In genomic region chr9:119725293-119725862, GRCm38 (mm10) we compare ENCODE assay signal across 32 mouse cellular contexts. TPM values are rescaled to one million over a fixed set of nuclear protein-coding genes. Genes with fewer than 3 reads are reported as not detected.
A peak's percentile ranks its signal among the peaks of the same experiment; 100 is the strongest.
DNase-seq lines count a peak whose midpoint lies in the region; ATAC-seq and TF ChIP-seq lines count a peak whose summit lies in the region.
"Had no signal": no experiment of that assay in that cellular context is flagged by ENCODE, and none has a peak within 500 bp of the region (broad histone marks: within the 10 kb centered on the region; RNA-seq: fewer than 3 reads in every experiment).

No protein-coding gene starts in this region.

- WGBS in forebrain, embryonic 14.5 days: 65% methylated on average over 6 of the region's 6 CpGs
- WGBS in forebrain, embryonic 15.5 days: 69% methylated on average over 6 of the region's 6 CpGs
- 60% methylated on average over 6 of the region's 6 CpGs for WGBS in hindbrain, postnatal 0 days
- WGBS in hindbrain, embryonic 10.5 days: 77% methylated on average over 6 of the region's 6 CpGs
- WGBS in midbrain, embryonic 14.5 days: 61% methylated on average over 6 of the region's 6 CpGs
- 79% methylated on average over 6 of the region's 6 CpGs for WGBS in midbrain, embryonic 10.5 days

- no peak for TF ChIP-seq CTCF in hindbrain, postnatal 0 days (IDR thresholded peaks at IDR 0.05; ENCODE audit: low read depth)

- DNase-seq in forebrain, embryonic 14.5 days (ENCODE audit: low spot score): peak; percentile 5
- DNase-seq in hindbrain, postnatal 0 days (ENCODE audit: low spot score): peak; percentile 18
- no peak for DNase-seq in hindbrain, embryonic 10.5 days (ENCODE audit: low spot score)
- DNase-seq in midbrain, embryonic 14.5 days: peak; percentile 12
- no peak for DNase-seq in midbrain, embryonic 10.5 days (ENCODE audit: low spot score)
- peak; percentile 27 to 33 for DNase-seq in right cerebral cortex, postnatal 10 days (ENCODE audit: low spot score in 2 of 2)
- no peak for DNase-seq in right cerebral cortex, postnatal 14 days
- DNase-seq: adrenal gland, adult 8-10 months; cerebellum, adult 11 months; cerebellum, adult 9-10 months; cerebellum, postnatal 36 days; gastrocnemius, postnatal 25 days; heart, adult 11 months; kidney, postnatal 14 days; liver; lung, adult 2 months; lung, postnatal 10 days; spleen, adult 18-20 months; thymus, adult 2 months; thymus, postnatal 36 days had no signal

- H3K4me2 ChIP-seq in forebrain, embryonic 14.5 days (ENCODE audit: low read length): no peak overlapping the region
- H3K4me2 ChIP-seq in forebrain, embryonic 15.5 days (replicated peaks): no peak overlapping the region
- no peak overlapping the region for H3K4me2 ChIP-seq in hindbrain, postnatal 0 days (ENCODE audit: low read depth, low read length)
- no peak overlapping the region for H3K4me2 ChIP-seq in midbrain, embryonic 14.5 days (ENCODE audit: low read length)
- H3K4me2 ChIP-seq: heart, embryonic 15.5 days had no signal

- no peak overlapping the region for H3K27ac ChIP-seq in forebrain, embryonic 14.5 days (ENCODE audit: low read depth, low read length)
- no peak overlapping the region for H3K27ac ChIP-seq in forebrain, embryonic 15.5 days (replicated peaks)
- no peak overlapping the region for H3K27ac ChIP-seq in hindbrain, postnatal 0 days
- H3K27ac ChIP-seq in hindbrain, embryonic 10.5 days: no peak overlapping the region
- H3K27ac ChIP-seq in midbrain, embryonic 14.5 days (replicated peaks; ENCODE audit: low read depth, low read length): no peak overlapping the region
- no peak overlapping the region for H3K27ac ChIP-seq in midbrain, embryonic 10.5 days (replicated peaks)
- H3K27ac ChIP-seq: heart, embryonic 10.5 days; heart, embryonic 15.5 days; liver, embryonic 14.5 days; macrophage had no signal

- no peak overlapping the region for H3K4me3 ChIP-seq in forebrain, embryonic 14.5 days (ENCODE audit: low read depth, low read length)
- no peak overlapping the region for H3K4me3 ChIP-seq in forebrain, embryonic 15.5 days
- no peak overlapping the region for H3K4me3 ChIP-seq in hindbrain, postnatal 0 days (ENCODE audit: low read length)
- H3K4me3 ChIP-seq in hindbrain, embryonic 10.5 days: no peak overlapping the region
- no peak overlapping the region for H3K4me3 ChIP-seq in midbrain, embryonic 14.5 days (replicated peaks; ENCODE audit: low read depth, low read length)
- no peak overlapping the region for H3K4me3 ChIP-seq in midbrain, embryonic 10.5 days
- H3K4me3 ChIP-seq: heart, embryonic 10.5 days; heart, embryonic 15.5 days had no signal

- peak; percentile 15; the same call in 1 of the 2 replicates for ATAC-seq in forebrain, embryonic 14.5 days
- ATAC-seq in forebrain, embryonic 15.5 days (replicated peaks): no peak; the same call in 1 of the 2 replicates
- ATAC-seq in hindbrain, postnatal 0 days: peak; percentile 45; the same call in 1 of the 2 replicates
- ATAC-seq in midbrain, embryonic 14.5 days (ENCODE audit: low FRiP score, low TSS enrichment): no peak
- ATAC-seq: intestine, postnatal 0 days had no signal

- no peak overlapping the region for H3K9ac ChIP-seq in forebrain, embryonic 14.5 days (ENCODE audit: low read length)
- no peak overlapping the region for H3K9ac ChIP-seq in forebrain, embryonic 15.5 days (replicated peaks)
- H3K9ac ChIP-seq in hindbrain, postnatal 0 days (replicated peaks; ENCODE audit: low read length): no peak overlapping the region
- H3K9ac ChIP-seq in midbrain, embryonic 14.5 days (replicated peaks; ENCODE audit: low read length): no peak overlapping the region
- H3K9ac ChIP-seq: heart, embryonic 15.5 days; liver, embryonic 14.5 days had no signal

- no peaks in the 10 kb centered on the region for H3K27me3 ChIP-seq in forebrain, embryonic 14.5 days (replicated peaks; ENCODE audit: control insufficient read depth, insufficient read depth, low read length)
- no peaks in the 10 kb centered on the region for H3K27me3 ChIP-seq in forebrain, embryonic 15.5 days
- no peaks in the 10 kb centered on the region for H3K27me3 ChIP-seq in hindbrain, postnatal 0 days (ENCODE audit: insufficient read depth, low read length)
- H3K27me3 ChIP-seq in hindbrain, embryonic 10.5 days (ENCODE audit: insufficient read depth, poor library complexity, severe bottlenecking): no peaks in the 10 kb centered on the region
- H3K27me3 ChIP-seq in midbrain, embryonic 14.5 days (ENCODE audit: control insufficient read depth, insufficient read depth, low read length): no peaks in the 10 kb centered on the region
- no peaks in the 10 kb centered on the region for H3K27me3 ChIP-seq in midbrain, embryonic 10.5 days (ENCODE audit: low read depth, poor library complexity, severe bottlenecking)
- H3K27me3 ChIP-seq: heart, embryonic 15.5 days had no signal

- no peaks in the 10 kb centered on the region for H3K4me1 ChIP-seq in forebrain, embryonic 14.5 days (ENCODE audit: control insufficient read depth, insufficient read depth, low read length)
- peaks cover 3% of the 10 kb centered on the region; the same call in 1 of the 2 replicates for H3K4me1 ChIP-seq in forebrain, embryonic 15.5 days
- H3K4me1 ChIP-seq in hindbrain, postnatal 0 days (ENCODE audit: insufficient read depth, low read length): peaks cover 4% of the 10 kb centered on the region; the same call in 1 of the 2 replicates
- H3K4me1 ChIP-seq in hindbrain, embryonic 10.5 days (replicated peaks): peaks cover 10% of the 10 kb centered on the region
- H3K4me1 ChIP-seq in midbrain, embryonic 14.5 days (ENCODE audit: control insufficient read depth, insufficient read depth, low read length): no peaks in the 10 kb centered on the region
- H3K4me1 ChIP-seq in midbrain, embryonic 10.5 days: peaks cover 9% of the 10 kb centered on the region

- H3K36me3 ChIP-seq in forebrain, embryonic 14.5 days (ENCODE audit: control insufficient read depth, insufficient read depth, low read length): no peaks in the 10 kb centered on the region
- no peaks in the 10 kb centered on the region for H3K36me3 ChIP-seq in forebrain, embryonic 15.5 days
- no peaks in the 10 kb centered on the region for H3K36me3 ChIP-seq in hindbrain, postnatal 0 days (ENCODE audit: insufficient read depth, low read length)
- no peaks in the 10 kb centered on the region for H3K36me3 ChIP-seq in hindbrain, embryonic 10.5 days
- no peaks in the 10 kb centered on the region for H3K36me3 ChIP-seq in midbrain, embryonic 14.5 days (ENCODE audit: control insufficient read depth, insufficient read depth, low read length)
- H3K36me3 ChIP-seq in midbrain, embryonic 10.5 days: no peaks in the 10 kb centered on the region
- H3K36me3 ChIP-seq: G1E; heart, embryonic 10.5 days; heart, embryonic 15.5 days had no signal

- H3K9me3 ChIP-seq in forebrain, embryonic 14.5 days (replicated peaks; ENCODE audit: control insufficient read depth, low read length): no peaks in the 10 kb centered on the region
- H3K9me3 ChIP-seq in forebrain, embryonic 15.5 days: no peaks in the 10 kb centered on the region
- no peaks in the 10 kb centered on the region for H3K9me3 ChIP-seq in hindbrain, postnatal 0 days (ENCODE audit: low read length)
- no peaks in the 10 kb centered on the region for H3K9me3 ChIP-seq in hindbrain, embryonic 10.5 days
- no peaks in the 10 kb centered on the region for H3K9me3 ChIP-seq in midbrain, embryonic 14.5 days (ENCODE audit: control insufficient read depth, low read length)
- no peaks in the 10 kb centered on the region for H3K9me3 ChIP-seq in midbrain, embryonic 10.5 days (replicated peaks)
- H3K9me3 ChIP-seq: heart, embryonic 10.5 days; heart, embryonic 15.5 days had no signal

RNA-seq across cellular contexts. Expression of gene Scn10a, which starts 6.3 kb away (rescaled TPM):
- 0.11 and 0.16 TPM in 2 replicates for polyA plus RNA-seq in forebrain, embryonic 14.5 days (2014; fragmentation: Nextera tagmentation; extraction: Ambion mirVana)
- 0.19 and 0.20 TPM in 2 replicates for polyA plus RNA-seq in forebrain, embryonic 15.5 days (2015; fragmentation: Nextera tagmentation; extraction: Ambion mirVana)
- 0.05 and 0.18 TPM in 2 replicates for total RNA-seq in hindbrain, postnatal 0 days (2014; rRNA removed)
- 0.03 TPM in 1 of 2 replicates, not detected in the other for polyA plus RNA-seq in hindbrain, postnatal 0 days (2015; fragmentation: Nextera tagmentation; extraction: Ambion mirVana)
- polyA plus RNA-seq in hindbrain, embryonic 10.5 days (2016; fragmentation: Nextera tagmentation; extraction: Ambion mirVana): 0.14 and 0.21 TPM in 2 replicates
- polyA plus RNA-seq in midbrain, embryonic 14.5 days (2014; fragmentation: Nextera tagmentation; extraction: Ambion mirVana): 0.04 TPM in 1 of 2 replicates, not detected in the other
- 0.19 TPM in 1 of 2 replicates, not detected in the other for polyA plus RNA-seq in midbrain, embryonic 10.5 days (2016; fragmentation: Nextera tagmentation; extraction: Ambion mirVana)
- total RNA-seq: adrenal gland, adult 8-10 months; gastrocnemius, postnatal 25 days; layer of hippocampus, adult 18-20 months; layer of hippocampus, postnatal 10 days; megakaryocyte-erythroid progenitor cell, adult 5-6 weeks; monocyte, adult 5-6 weeks had no signal
- polyA plus RNA-seq: G1E; intestine, postnatal 0 days; kidney, embryonic 14.5 days; macrophage had no signal

Comparison
In these comparisons a context has a peak if more than half of its experiments do, and no peak if none do; other contexts are left out.
1. ATAC-seq: peak in forebrain, embryonic 14.5 days (single experiment) and hindbrain, postnatal 0 days (single experiment); none in forebrain, embryonic 15.5 days (single experiment) and midbrain, embryonic 14.5 days (single experiment).
2. DNase-seq: peak in forebrain, embryonic 14.5 days (single experiment), hindbrain, postnatal 0 days (single experiment), midbrain, embryonic 14.5 days (single experiment) and right cerebral cortex, postnatal 10 days (2 of 2); none in hindbrain, embryonic 10.5 days (single experiment), midbrain, embryonic 10.5 days (single experiment) and right cerebral cortex, postnatal 14 days (single experiment).